Mouse (Mus musculus) spleen, embryonic (tissue): Measurements from ENCODE around the gene Tex44.

ENCODE experiments used
- CTCF ChIA-PET: fragments of 350-600 bp; sonication (Branson Sonifier 250); formaldehyde crosslinking; loops from one replicate; lab custom pipeline; 2022; lab: Charles Lee

Gene Tex44

GRCm38 (mm10) chr1:86441980-86442831, 16.1 kb downstream of the Tex44 start:
- CTCF ChIA-PET: interaction anchor here (1.1 kb wide), 1 partner anchor 60 kb away, joined by 4 read pairs; no protein-coding TSS in a partner anchor

GRCm38 (mm10) chr1:86442832-86443231, 16.7 kb downstream of the Tex44 start:
- CTCF ChIA-PET: no interaction called here

DNA sequence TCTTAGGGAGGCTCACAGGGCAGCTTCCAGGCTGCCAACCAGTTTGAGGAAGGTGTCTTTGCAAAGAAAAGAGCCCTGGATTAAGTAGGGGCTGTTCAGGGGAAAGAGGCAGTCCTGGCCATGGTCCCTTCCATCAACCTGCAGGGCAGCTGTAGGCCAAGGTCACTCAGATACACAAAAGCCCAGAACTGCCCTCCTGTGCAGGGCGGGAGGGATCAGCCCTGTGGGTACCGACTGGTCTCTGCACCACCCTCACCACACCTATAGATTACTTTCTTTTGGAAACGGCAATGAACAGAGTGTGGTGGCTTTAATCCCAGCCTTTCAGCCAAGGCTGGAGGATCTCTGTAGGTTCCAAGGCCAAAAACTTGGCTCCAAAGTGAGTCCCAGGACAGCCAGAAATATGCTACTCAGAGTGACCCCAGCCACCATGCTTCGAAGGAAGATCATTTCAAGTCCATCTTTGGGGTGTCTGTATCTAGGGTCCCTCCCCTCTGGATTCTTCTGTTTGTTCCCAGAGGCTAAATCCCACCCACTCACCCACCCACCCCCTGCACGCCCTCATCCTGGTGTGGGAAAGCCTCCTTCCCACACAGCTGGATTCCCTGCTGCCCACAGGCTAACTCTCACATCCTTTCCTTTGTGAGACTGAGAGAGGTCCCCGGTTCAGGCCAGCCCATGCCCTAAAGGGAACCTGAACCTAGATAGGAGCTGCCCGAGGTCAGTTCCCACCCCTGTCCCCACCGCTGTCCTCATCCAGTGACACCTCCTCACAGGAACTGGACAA, 17.4 kb downstream of the Tex44 start:
- CTCF ChIA-PET: interaction anchor here (0.9 kb wide), 1 partner anchor 46 kb away, joined by 4 read pairs; no protein-coding TSS in a partner anchor

- CTCF ChIA-PET: no interaction called here
Observed at GRCm38 (mm10) chr1:86447596-86448171, 21.6 kb downstream of the Tex44 start.

DNA sequence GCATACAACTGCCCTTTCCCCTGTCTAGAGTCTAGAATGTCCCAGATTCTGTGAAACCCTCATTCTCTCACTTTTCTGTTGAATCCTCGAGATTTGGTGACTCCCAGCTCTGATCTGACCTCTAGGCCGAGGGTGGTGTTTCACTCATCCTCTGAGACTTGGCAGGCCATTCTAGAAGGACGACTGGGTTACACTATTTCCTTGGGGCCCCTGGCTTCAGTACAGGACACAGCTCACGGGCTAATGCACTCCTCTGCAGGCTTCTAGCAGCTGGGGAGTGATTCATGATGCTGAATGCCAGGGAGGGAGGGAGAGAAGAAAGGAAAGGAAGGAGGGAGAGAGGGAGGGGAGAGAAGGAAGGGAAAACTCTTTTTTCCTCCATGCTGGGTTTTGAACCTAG, 22.1 kb downstream of the Tex44 start:
- CTCF ChIA-PET: interaction anchor here (0.6 kb wide), 1 partner anchor 56 kb away, joined by 3 read pairs; no protein-coding TSS in a partner anchor

DNA sequence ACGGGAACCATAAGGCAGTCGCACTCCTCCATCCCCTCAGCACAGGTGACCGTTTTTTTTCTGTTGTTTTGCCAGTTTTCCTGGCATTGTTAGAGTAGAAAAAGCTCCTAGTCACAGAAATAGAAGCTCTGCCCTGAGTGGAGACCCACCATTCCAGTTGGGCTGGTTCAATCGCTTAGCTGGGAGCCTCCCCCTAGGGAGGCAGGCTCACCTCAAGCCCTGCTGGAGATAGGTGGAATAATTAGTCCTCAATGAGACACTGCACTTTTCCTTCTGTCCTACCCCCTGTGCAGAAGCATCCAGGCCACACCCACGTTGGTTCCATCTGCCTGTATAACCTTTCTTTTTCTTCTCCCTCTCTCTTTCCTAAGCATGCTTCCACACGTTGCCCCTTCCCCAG, 23.8 kb downstream of the Tex44 start:
- CTCF ChIA-PET: interaction anchor here (0.7 kb wide), 1 partner anchor 25 kb away, joined by 4 read pairs; no protein-coding TSS in a partner anchor

DNA sequence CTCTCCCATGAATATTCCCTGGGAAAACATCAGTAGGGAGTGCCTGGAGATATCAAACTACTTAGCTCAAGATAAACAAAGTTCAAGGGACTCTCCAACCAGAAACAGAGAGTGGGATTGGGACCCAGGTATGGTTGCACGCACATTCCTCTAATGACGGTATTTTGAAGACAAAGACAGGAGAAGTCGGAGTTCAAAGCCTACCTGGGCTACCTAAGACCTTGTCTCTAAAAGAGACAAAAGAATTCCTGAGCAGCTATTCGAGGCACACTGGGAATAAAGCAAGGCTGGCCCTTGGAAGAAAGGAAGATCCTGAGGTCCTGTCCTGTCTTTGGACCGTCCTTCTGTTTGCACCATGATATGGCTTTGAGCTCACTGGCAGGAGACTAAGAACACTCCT, 26.6 kb downstream of the Tex44 start:
- CTCF ChIA-PET: no interaction called here

- CTCF ChIA-PET: no interaction called here
Observed at GRCm38 (mm10) chr1:86456892-86457581, 30.9 kb downstream of the Tex44 start.

DNA sequence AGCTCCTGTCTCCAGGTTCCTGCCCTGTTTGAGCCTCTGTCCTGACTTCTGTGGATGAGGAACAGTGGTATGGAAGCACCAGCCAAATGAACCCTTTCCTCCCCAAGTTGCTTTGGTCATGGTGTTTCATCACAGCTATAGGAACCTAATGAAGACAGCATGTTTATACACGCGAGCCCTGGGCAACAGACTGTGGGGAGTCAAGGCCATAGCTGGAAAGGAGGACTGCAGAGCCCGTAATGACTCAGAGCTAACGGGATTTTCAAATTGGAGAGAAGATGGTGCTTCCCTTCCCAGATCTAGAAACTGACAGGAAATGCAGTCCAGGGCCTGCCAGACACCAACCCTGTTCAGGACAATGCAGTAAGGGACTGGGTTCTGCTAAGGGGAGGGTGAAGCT, 33.2 kb downstream of the Tex44 start:
- CTCF ChIA-PET: interaction anchor here (0.6 kb wide), 1 partner anchor 9 kb away, joined by 8 read pairs; no protein-coding TSS in a partner anchor

DNA sequence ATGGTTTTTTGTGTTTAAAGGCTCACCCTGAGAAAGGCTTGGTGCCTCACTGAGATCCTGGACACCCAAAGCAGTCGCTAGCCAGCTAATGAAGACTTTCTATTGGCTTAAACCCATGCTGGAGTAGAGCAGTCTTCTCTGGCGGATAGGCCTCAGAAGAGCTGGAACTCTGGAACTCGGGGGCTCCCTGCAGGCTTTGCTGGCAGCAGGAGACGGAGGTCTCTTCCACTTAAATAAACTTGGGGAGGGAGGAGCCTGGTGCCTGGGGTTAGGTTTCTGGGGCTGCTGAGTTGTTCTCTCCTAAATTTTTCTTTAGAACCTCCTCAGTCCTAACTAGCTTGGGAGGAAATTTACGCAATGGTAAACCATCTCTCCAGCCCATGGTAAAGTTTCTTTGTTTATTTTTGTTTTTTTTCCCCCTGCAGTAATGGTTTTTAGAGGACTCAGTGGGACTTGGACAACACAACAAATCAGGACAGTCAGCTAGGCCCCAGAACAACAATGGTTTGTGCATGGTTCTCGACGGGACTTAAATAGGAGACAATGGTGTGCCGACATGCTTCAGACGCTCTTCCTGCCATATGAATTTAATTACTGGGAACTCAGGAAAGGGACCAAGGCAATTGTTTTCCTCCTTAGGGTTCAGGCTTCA, 38.2 kb downstream of the Tex44 start:
- CTCF ChIA-PET: interaction anchor here (0.5 kb wide), 1 partner anchor 937 kb away, joined by 8 read pairs; no protein-coding TSS in a partner anchor

DNA sequence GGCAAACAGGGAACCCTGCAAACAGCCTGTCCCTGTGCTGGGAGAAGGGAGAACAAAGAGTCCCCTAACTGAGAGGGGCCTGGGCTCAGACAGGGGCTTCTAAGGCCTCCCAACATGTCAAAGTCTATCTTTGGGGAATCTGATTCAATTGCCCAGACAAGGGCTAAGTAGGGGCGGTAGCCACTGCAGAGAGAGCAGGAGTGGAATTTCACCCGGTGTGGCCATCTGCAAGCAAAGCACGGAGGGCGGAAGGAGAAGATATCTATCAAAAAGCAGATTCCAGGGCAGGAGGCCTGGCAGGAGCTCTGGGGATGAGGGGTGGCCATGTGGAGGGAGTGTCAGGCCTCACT, 38.7 kb downstream of the Tex44 start:
- CTCF ChIA-PET: interaction anchor here (0.5 kb wide), 1 partner anchor 937 kb away, joined by 8 read pairs; no protein-coding TSS in a partner anchor

- CTCF ChIA-PET: interaction anchor here (0.6 kb wide), 2 partner anchors 24 to 68 kb away, joined by 3 to 6 read pairs; no protein-coding TSS in a partner anchor
Observed at GRCm38 (mm10) chr1:86467416-86467815, 41.3 kb downstream of the Tex44 start.

- CTCF ChIA-PET: no interaction called here
Observed at GRCm38 (mm10) chr1:86469876-86470275, 43.7 kb downstream of the Tex44 start.

DNA sequence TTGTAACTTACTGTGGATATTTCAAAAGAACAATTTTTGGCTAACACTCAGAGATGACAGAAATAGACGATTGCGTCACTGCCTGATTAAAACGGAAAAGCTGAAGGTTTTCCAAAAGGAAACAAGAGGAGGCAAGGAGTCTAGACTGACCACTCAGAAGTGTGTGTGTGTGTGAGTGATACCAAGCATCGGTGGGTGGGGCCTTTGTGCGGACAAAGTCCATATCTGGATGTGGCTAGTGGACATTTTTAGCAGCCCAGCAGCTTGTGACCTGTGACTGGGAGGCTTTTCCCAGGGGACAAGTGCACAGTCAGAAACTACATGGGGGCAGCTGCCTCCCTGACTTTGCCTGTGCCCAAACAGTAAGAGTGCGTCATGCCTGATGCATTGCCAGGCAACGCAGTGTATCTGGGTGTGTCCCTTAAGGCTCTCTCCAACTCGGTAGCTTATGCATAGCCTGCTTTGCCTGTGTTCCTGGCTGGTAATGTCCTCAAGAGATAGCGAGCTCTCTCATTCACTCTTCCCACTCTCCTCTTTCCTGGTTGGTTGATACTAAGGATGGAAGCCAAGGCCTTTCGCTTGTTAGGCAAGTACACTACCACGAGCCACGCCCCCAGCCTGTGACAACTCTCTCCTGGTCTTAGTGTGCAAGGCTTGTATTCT, 44.5 kb downstream of the Tex44 start:
- CTCF ChIA-PET: interaction anchor here (0.5 to 0.7 kb wide), 2 partner anchors 28 to 31 kb away, joined by 4 read pairs; no protein-coding TSS in a partner anchor

DNA sequence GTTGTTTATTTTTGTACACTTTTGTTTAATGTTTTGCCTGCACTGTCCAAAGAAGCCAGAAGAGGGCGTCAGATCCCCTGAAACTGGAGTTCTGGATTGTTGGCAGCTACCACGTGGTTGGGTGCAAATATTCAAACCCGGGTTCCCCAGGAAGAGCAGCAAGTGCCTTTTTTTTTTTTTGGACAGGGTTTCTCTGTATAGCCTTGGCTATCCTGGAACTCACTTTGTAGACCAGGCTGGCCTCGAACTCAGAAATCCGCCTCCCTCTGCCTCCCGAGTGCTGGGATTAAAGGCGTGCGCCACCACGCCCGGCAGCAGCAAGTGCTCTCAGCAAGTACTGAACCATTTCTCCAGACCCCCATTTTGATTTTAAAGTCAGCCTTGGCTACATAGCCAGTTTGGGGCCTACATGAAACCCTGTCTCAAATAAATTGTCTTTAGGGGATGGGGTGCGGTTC, 45.4 kb downstream of the Tex44 start:
- CTCF ChIA-PET: interaction anchor here (0.7 kb wide), 1 partner anchor 27 kb away, joined by 4 read pairs; no protein-coding TSS in a partner anchor

DNA sequence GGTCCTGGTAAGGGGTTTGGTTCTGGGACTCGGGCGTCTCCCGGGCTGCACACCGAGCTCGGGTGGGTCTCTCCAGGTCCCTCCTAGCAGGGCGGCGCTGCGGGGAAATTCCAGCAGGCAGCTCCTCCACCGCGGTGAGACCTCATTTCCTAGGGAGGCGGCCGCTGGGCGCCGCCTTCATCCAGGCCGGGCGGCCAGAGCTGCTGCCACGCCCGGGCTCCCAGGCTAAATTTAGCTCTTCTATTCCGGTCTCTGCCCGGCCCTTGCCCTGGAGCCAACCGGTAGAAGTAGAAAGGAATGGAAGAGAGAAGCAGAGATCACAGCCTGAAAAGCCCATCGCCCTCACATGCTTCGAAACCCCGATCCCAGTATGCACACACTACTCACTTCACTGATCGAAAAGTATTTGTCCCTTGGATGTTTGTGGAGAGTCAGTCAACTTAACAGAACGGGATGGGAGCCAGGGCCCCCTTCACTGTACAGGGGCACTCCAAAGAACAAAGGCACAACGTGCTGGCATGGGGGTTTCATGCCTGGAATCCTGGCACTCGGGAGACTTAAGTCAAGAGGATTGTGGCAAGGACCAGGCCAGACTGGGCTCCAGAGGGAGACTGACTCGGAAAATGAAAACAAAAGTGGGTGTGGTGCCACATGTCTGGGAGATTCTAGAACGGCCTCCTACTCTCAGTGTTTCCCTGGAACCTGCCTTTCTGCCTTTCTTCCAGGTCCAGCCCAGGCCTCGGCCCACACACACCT, 46.2 kb downstream of the Tex44 start:
- CTCF ChIA-PET: interaction anchor here (0.7 kb wide), 1 partner anchor 256 kb away, joined by 5 read pairs; no protein-coding TSS in a partner anchor

DNA sequence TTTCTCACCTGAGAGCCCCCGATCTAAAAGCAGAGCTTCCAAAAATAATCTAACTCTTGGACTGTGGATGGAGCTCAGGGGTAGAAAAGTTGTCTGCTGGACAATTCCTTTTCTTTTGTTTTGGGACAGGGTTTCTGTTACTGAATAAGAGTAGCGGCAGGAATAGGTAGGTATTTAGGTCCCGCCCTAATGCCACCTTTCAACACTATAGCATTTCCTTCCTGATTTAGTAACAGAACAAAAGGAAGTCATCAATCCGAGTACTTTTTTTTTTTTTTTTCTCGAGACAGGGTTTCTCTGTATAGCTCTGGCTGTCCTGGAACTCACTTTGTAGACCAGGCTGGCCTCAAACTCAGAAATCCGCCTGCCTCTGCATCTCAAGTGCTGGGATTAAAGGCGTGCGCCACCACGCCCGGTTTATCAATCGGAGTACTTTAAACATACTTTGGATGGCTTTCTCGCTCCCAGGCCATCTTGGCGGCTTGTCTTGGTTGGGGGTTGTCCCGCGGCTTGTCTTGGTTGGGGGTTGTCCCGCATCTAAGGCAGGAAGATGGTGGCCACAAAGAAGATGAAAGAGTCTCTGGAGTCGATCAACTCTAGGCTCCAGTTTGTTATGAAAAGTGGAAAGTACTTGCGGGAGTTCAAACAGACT, 47.1 kb downstream of the Tex44 start:
- CTCF ChIA-PET: interaction anchor here (0.6 to 0.7 kb wide), 2 partner anchors 28 to 257 kb away, joined by 5 to 6 read pairs; no protein-coding TSS in a partner anchor
